ENCODE assay signal across 9 mouse cellular contexts in genomic region chr1:60954759-60955158, GRCm38 (mm10). TPM values are rescaled to one million over a fixed set of nuclear protein-coding genes. Genes with fewer than 3 reads are reported as not detected.
DNase-seq lines count a peak whose midpoint lies in the region; ATAC-seq and TF ChIP-seq lines count a peak whose summit lies in the region.
"Had no signal": no experiment of that assay in that cellular context is flagged by ENCODE, and none has a peak within 500 bp of the region (broad histone marks: within the 10 kb centered on the region; RNA-seq: fewer than 3 reads in every experiment).

No protein-coding gene starts in this region.

- no peak for TF ChIP-seq EP300 in MEL (IDR thresholded peaks at IDR 0.05; ENCODE audit: low read depth in 1 of 2, low read length in 2 of 2)

- DNase-seq in hindbrain, embryonic 11.5 days (ENCODE audit: low spot score): peak; percentile 44
- DNase-seq in 416B (ENCODE audit: low read depth) (peak; percentile 58), MEL (ENCODE audit: low read depth, low spot score) (no peak)
- DNase-seq in heart, postnatal 4 days: peak; percentile 45
- no peak for DNase-seq in cerebellum, postnatal 25 days
- no peak for DNase-seq in T-cell, adult 2 months (ENCODE audit: low spot score)
- no peak for DNase-seq in right cerebral cortex, postnatal 36 days (ENCODE audit: low spot score in 2 of 2)

- WGBS in hindbrain, embryonic 11.5 days: 62% methylated on average over 2 of the region's 2 CpGs
- WGBS in hindbrain, embryonic 13.5 days: 49% methylated on average over 2 of the region's 2 CpGs

- no peak for ATAC-seq in hindbrain, embryonic 11.5 days (ENCODE audit: low FRiP score)
- no peak for ATAC-seq in hindbrain, embryonic 13.5 days (ENCODE audit: low FRiP score)

- no peak overlapping the region for H3K4me2 ChIP-seq in hindbrain, embryonic 11.5 days (replicated peaks; ENCODE audit: low read depth, low read length)
- H3K4me2 ChIP-seq in hindbrain, embryonic 13.5 days: no peak overlapping the region
- H3K4me2 ChIP-seq: heart, embryonic 13.5 days had no signal

- no peak for TF ChIP-seq POLR2A in MEL (IDR thresholded peaks at IDR 0.05; ENCODE audit: control insufficient read depth in 1 of 2, insufficient read depth in 1 of 2, low read depth in 1 of 2, low read length in 2 of 2, poor library complexity in 1 of 2)

- no peak overlapping the region for H3K4me3 ChIP-seq in hindbrain, embryonic 11.5 days (ENCODE audit: low read depth, low read length)
- H3K4me3 ChIP-seq in hindbrain, embryonic 13.5 days: no peak overlapping the region
- no peak overlapping the region for H3K4me3 ChIP-seq in MEL (ENCODE audit: control insufficient read depth in 1 of 2, insufficient read depth in 1 of 2, low read depth in 2 of 2, low read length in 2 of 2)
- H3K4me3 ChIP-seq: heart, embryonic 13.5 days had no signal

- peak in 2 of 3 experiments; percentile 29 to 37; a peak in 3 of 6 replicates for TF ChIP-seq CTCF in MEL (IDR thresholded peaks at IDR 0.05 in 2 of 3, conservative IDR thresholded peaks at IDR 0.05 in 1 of 3; ENCODE audit: control insufficient read depth in 1 of 3, insufficient read depth in 1 of 3, low read depth in 2 of 3, low read length in 3 of 3, poor library complexity in 1 of 3, severe bottlenecking in 1 of 3)

- TF ChIP-seq RAD21 in MEL (IDR thresholded peaks at IDR 0.05; ENCODE audit: low read depth, low read length): peak; percentile 13

- H3K79me2 ChIP-seq in MEL (ENCODE audit: control insufficient read depth, insufficient read depth, low read length, poor library complexity): no peaks in the 10 kb centered on the region

- no peak overlapping the region for H3K27ac ChIP-seq in hindbrain, embryonic 11.5 days (ENCODE audit: low read depth, low read length)
- H3K27ac ChIP-seq in hindbrain, embryonic 13.5 days: no peak overlapping the region
- H3K27ac ChIP-seq in MEL (ENCODE audit: control insufficient read depth, low read depth, low read length): no peak overlapping the region

- no peaks in the 10 kb centered on the region for H3K4me1 ChIP-seq in hindbrain, embryonic 11.5 days (replicated peaks; ENCODE audit: control insufficient read depth, insufficient read depth, low read length)
- H3K4me1 ChIP-seq in hindbrain, embryonic 13.5 days (replicated peaks): no peaks in the 10 kb centered on the region
- no peaks in the 10 kb centered on the region for H3K4me1 ChIP-seq in MEL (ENCODE audit: control insufficient read depth in 1 of 2, insufficient read depth in 2 of 2, low read length in 2 of 2)

- no peaks in the 10 kb centered on the region for H3K36me3 ChIP-seq in hindbrain, embryonic 11.5 days (ENCODE audit: control insufficient read depth, insufficient read depth, low read length)
- no peaks in the 10 kb centered on the region for H3K36me3 ChIP-seq in hindbrain, embryonic 13.5 days
- no peaks in the 10 kb centered on the region for H3K36me3 ChIP-seq in MEL (ENCODE audit: control insufficient read depth in 1 of 2, insufficient read depth in 2 of 2, low read length in 2 of 2)
- H3K36me3 ChIP-seq: heart, embryonic 13.5 days had no signal

- no peak overlapping the region for H3K9ac ChIP-seq in hindbrain, embryonic 11.5 days (ENCODE audit: low read depth, low read length)
- no peak overlapping the region for H3K9ac ChIP-seq in hindbrain, embryonic 13.5 days
- no peak overlapping the region for H3K9ac ChIP-seq in MEL (ENCODE audit: control insufficient read depth, low read depth, low read length, poor library complexity, severe bottlenecking)
- H3K9ac ChIP-seq: heart, embryonic 13.5 days had no signal

- no peaks in the 10 kb centered on the region for H3K27me3 ChIP-seq in hindbrain, embryonic 11.5 days (ENCODE audit: control insufficient read depth, insufficient read depth, low read length)
- H3K27me3 ChIP-seq in hindbrain, embryonic 13.5 days: no peaks in the 10 kb centered on the region
- no peaks in the 10 kb centered on the region for H3K27me3 ChIP-seq in MEL (ENCODE audit: control insufficient read depth in 1 of 2, insufficient read depth in 2 of 2, low read length in 2 of 2)
- H3K27me3 ChIP-seq: heart, embryonic 13.5 days had no signal

- H3K9me3 ChIP-seq in hindbrain, embryonic 11.5 days (ENCODE audit: control insufficient read depth, low read length): no peaks in the 10 kb centered on the region
- no peaks in the 10 kb centered on the region for H3K9me3 ChIP-seq in hindbrain, embryonic 13.5 days
- H3K9me3 ChIP-seq in MEL (replicated peaks; ENCODE audit: insufficient read depth, low read length): no peaks in the 10 kb centered on the region
- H3K9me3 ChIP-seq: heart, embryonic 13.5 days had no signal

TF ChIP-seq in MEL, 35 proteins besides CTCF, POLR2A, EP300 and RAD21:
- TF ChIP-seq SMC3 (IDR thresholded peaks at IDR 0.05; ENCODE audit: low read depth, low read length) (no peak), ZMIZ1 (IDR thresholded peaks at IDR 0.05; ENCODE audit: low read depth, low read length) (no peak), SIN3A (IDR thresholded peaks at IDR 0.05; ENCODE audit: low read length) (no peak), CHD1 (IDR thresholded peaks at IDR 0.05; ENCODE audit: low read depth, low read length) (no peak), TCF12 (IDR thresholded peaks at IDR 0.05; ENCODE audit: low read depth, low read length) (no peak), NELFE (IDR thresholded peaks at IDR 0.05; ENCODE audit: low read depth, low read length) (no peak)

RNA-seq across cellular contexts. Expression of gene Icos, which starts 23.0 kb away (rescaled TPM):
- polyA plus RNA-seq in hindbrain, embryonic 11.5 days (2014; fragmentation: Nextera tagmentation; extraction: Ambion mirVana): 0.08 and 0.25 TPM in 2 replicates
- 0.08 and 0.49 TPM in 2 replicates for polyA plus RNA-seq in hindbrain, embryonic 13.5 days (2015; fragmentation: Nextera tagmentation; extraction: Ambion mirVana)
- total RNA-seq in MEL (2012; rRNA removed): not detected in 2 replicates
- polyA plus RNA-seq in MEL (2012; ENCODE audit: insufficient read depth in 1 of 2, insufficient read length in 2 of 2, low read depth in 1 of 2, low replicate concordance in 2 of 2, missing spikeins in 1 of 2): not detected
- total RNA-seq in heart, postnatal 4 days (2021): under 1 TPM; 0.26 to 0.27 TPM

Comparison
In these comparisons a context has a peak if more than half of its experiments do, and no peak if none do; other contexts are left out.
1. DNase-seq: peak in hindbrain, embryonic 11.5 days (single experiment), 416B (single experiment) and heart, postnatal 4 days (single experiment); none in MEL (single experiment), cerebellum, postnatal 25 days (0 of 2), T-cell, adult 2 months (single experiment) and right cerebral cortex, postnatal 36 days (0 of 2).